Mouse (Mus musculus) embryonic facial prominence, embryonic 12.5 days (tissue): ENCODE data around the gene Ugt1a10. TPM values are rescaled to one million over a fixed set of nuclear protein-coding genes. Genes with fewer than 3 reads are reported as not detected.

Experiments
- ATAC-seq: fragments of 200-750 bp; cut with Nextera tagmentation; 2 replicates; pipeline ENCODE4 v1.8.0; 2017; ENCODE audit not compliant: insufficient number of reproducible peaks, insufficient read depth, low FRiP score, low TSS enrichment
- H3K27ac ChIP-seq: fragments of 300-500 bp; sonication (generic); 2 replicates; pipeline ENCODE4 v1.5.1; 2016; ENCODE audit warnings: mild to moderate bottlenecking
- H3K27me3 ChIP-seq: fragments of 300-500 bp; sonication (generic); 2 replicates; pipeline ENCODE4 v1.6.1; 2016; ENCODE audit warnings: mild to moderate bottlenecking, moderate library complexity
- H3K36me3 ChIP-seq: fragments of 300-500 bp; sonication (generic); 2 replicates; pipeline ENCODE4 v1.6.1; 2016; ENCODE audit warnings: mild to moderate bottlenecking
- H3K4me1 ChIP-seq: fragments of 300-500 bp; sonication (generic); 2 replicates; pipeline ENCODE4 v1.6.1; 2016
- H3K4me2 ChIP-seq: fragments of 300-500 bp; sonication (generic); replicated peaks from 2 replicates; pipeline ENCODE4 v1.6.1; 2016; ENCODE audit warnings: mild to moderate bottlenecking, moderate library complexity
- H3K4me3 ChIP-seq: fragments of 300-500 bp; sonication (generic); 2 replicates; pipeline ENCODE4 v1.5.1; 2016; ENCODE audit warnings: mild to moderate bottlenecking
- H3K9ac ChIP-seq: fragments of 300-500 bp; sonication (generic); 2 replicates; pipeline ENCODE4 v1.6.1; 2016; ENCODE audit warnings: mild to moderate bottlenecking, moderate library complexity
- H3K9me3 ChIP-seq: fragments of 300-500 bp; sonication (generic); 2 replicates; pipeline ENCODE4 v1.6.1; 2016; ENCODE audit warnings: mild to moderate bottlenecking, moderate library complexity
- WGBS: fragments of 180-500 bp; shearing (Covaris S2); methylation state at CpG from one replicate; pipeline ENCODE4 v1.1.7; 2016; 5-methylcytosine and 5-hydroxymethylcytosine counted together
- polyA plus RNA-seq: library from polyadenylated mRNA; unstranded; fragments of >200 nt; fragmentation: Nextera tagmentation; extraction: Ambion mirVana; gene quantifications from 2 replicates; pipeline ENCODE4 v1.2.1, GENCODE M21; 2016

The Ugt1a10 gene
- polyA plus RNA-seq, 1 experiment from 2014 or later = not detected

DNA sequence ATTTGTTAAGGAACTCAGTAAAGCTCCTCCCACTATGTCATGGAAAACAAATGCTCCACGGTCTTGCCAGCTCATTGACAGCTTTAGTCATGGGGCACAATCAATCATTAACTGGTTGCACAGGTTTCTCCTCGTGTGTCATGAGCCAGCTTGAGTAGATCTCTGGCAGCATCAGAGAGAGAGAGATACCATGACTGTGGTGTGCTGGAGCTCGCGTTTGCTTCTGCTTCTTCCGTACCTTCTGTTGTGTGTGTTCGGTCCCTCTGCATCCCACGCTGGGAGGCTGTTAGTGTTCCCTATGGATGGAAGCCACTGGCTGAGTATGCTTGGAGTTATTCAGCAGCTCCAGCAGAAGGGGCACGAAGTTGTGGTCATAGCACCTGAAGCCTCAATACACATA is 156.6 kb downstream of the Ugt1a10 start, which contains the start of gene Ugt1a1:
TSS of gene Ugt1a1 (plus strand) at position 148 of the 400 bp plus-strand sequence.
- no peaks in the 10 kb centered on the region for H3K27me3 ChIP-seq
- no peak within 1 kb of the TSS for H3K4me3 ChIP-seq
- no peak within 1 kb of the TSS for H3K9ac ChIP-seq
- no peak within 1 kb of the TSS for H3K27ac ChIP-seq
- peak; percentile 1; the same call in 1 of the 2 replicates for ATAC-seq
- WGBS = 67% methylated on average over 8 of the region's 8 CpGs
- H3K4me1 ChIP-seq = no peaks in the 10 kb centered on the region
- H3K9me3 ChIP-seq = peaks cover 51% of the 10 kb centered on the region
- H3K4me2 ChIP-seq = no peak within 1 kb of the TSS
- H3K36me3 ChIP-seq = no peaks in the 10 kb centered on the region

DNA sequence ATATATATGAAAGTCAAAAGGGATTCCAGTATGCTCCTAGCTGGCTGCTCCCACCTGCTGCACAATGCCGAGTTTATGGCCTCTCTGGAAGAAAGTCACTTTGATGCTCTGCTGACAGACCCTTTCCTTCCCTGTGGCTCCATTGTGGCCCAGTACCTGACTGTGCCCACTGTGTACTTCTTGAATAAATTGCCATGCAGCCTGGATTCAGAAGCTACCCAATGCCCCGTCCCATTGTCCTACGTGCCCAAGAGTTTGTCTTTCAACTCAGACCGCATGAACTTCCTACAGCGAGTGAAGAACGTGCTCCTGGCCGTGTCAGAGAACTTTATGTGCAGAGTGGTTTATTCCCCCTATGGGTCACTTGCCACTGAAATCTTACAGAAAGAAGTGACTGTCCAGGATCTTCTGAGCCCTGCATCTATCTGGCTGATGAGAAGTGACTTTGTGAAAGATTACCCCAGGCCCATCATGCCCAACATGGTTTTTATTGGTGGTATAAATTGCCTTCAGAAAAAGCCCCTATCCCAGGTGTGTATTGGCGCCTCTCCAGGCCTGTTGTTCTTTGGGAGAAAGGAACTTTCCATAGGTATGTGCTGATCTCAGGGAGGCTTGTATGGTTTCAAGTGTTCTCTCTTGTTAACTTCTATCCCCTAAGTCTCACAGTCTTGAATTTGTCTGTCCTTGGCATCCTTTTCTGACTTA is 157.3 kb downstream of the Ugt1a10 start:
- H3K27ac ChIP-seq = no peak overlapping the region
- peaks cover 57% of the 10 kb centered on the region for H3K9me3 ChIP-seq
- no peaks in the 10 kb centered on the region for H3K4me1 ChIP-seq
- 62% methylated on average over 8 of the region's 8 CpGs for WGBS
- no peaks in the 10 kb centered on the region for H3K36me3 ChIP-seq
- H3K4me2 ChIP-seq = no peak overlapping the region
- H3K4me3 ChIP-seq = no peak overlapping the region
- no peak; the same call in 1 of the 2 replicates for ATAC-seq
- H3K9ac ChIP-seq = no peak overlapping the region
- H3K27me3 ChIP-seq = no peaks in the 10 kb centered on the region

DNA sequence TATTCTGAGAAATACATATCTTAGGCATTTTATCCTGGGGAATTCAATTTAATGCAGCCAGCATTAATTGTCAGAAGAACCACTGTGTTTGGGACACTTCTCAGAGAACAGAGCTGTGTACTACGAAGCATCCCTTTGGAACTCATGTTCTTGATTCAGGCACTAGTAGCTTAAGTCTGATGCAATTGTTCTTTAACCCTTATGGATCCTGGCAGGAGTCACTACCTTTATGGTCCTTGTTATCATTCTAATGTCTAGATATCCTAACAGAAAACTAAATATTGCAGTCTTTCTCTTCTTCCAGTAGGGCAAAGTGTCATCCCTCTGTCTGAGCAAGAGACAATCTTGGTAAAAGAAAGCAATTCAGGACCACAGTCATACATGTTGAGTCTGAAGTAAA is 157.9 kb downstream of the Ugt1a10 start:
- Histone ChIP-seq H3K27me3 (no peaks in the 10 kb centered on the region), H3K9me3 (peaks cover 60% of the 10 kb centered on the region), H3K9ac (no peak overlapping the region), H3K36me3 (no peaks in the 10 kb centered on the region), H3K4me1 (no peaks in the 10 kb centered on the region), H3K4me3 (no peak overlapping the region), H3K27ac (no peak overlapping the region), H3K4me2 (no peak overlapping the region)
- WGBS = 75% methylated on average over 1 of the region's 1 CpGs
- no peak for ATAC-seq

DNA sequence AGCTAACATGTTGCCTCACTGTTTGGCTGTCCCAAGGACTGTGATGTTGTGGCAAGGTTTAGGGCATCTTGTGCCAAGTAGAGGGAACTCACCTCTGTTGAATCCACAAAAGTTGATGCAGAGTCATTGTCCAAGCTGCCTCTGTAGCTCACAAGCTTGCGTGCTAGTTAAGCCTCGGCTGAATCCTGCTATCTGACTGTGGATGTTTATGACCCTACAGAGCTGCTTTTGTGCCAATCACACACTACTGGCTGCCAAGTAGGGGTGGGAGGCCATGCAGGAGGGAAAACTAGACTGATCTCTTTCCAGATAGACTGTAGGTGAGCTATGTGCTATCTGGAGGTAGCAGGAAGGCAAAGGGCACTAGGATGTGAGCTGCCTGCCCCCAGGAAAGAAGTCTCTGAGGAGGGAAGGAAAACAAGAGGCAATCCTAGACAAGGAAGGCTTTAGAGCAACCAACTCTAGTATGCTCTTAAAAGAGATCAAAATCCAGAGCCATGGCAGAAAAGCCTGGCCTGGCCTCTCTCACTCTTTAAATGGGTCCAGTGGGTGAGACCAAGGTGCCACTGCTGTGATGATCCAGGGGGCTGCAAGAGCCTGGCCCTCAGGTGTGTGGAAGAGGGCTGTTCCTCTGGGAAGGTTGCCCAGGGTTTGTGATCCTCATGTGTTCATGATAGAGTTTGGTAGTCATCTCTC is 158.7 kb downstream of the Ugt1a10 start:
- WGBS = 81% methylated on average over 2 of the region's 2 CpGs
- ATAC-seq = no peak
- no peak overlapping the region for H3K9ac ChIP-seq
- no peak overlapping the region for H3K27ac ChIP-seq
- H3K4me3 ChIP-seq = no peak overlapping the region
- H3K9me3 ChIP-seq = peaks cover 60% of the 10 kb centered on the region
- H3K36me3 ChIP-seq = no peaks in the 10 kb centered on the region
- no peak overlapping the region for H3K4me2 ChIP-seq
- H3K27me3 ChIP-seq = no peaks in the 10 kb centered on the region
- no peaks in the 10 kb centered on the region for H3K4me1 ChIP-seq

DNA sequence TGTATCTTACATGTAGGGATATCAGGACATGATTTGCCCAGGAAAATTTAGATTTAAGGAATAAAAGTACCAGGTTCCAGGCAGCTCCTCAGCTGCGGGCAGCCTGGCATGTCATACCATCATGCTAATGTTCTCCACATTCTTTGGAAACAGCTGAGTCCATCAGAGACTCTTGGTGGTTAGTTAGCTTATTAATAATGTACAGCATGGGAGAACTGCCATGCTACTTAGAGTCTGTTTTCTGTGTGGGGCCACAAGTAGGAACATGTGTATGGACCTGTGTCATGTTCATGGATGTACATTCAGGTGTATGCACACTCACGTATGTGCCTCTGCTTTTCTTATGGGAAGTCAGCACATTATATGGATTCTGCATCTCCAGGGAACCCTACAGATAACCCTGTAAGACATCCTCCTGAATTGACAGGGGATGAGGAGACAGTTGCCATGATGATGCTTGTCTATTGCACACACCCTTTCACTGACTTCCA is 159.3 kb downstream of the Ugt1a10 start:
- Histone ChIP-seq H3K27ac (no peak overlapping the region), H3K36me3 (no peaks in the 10 kb centered on the region), H3K4me1 (no peaks in the 10 kb centered on the region), H3K9ac (no peak overlapping the region), H3K4me3 (no peak overlapping the region), H3K27me3 (no peaks in the 10 kb centered on the region), H3K4me2 (no peak overlapping the region), H3K9me3 (peaks cover 60% of the 10 kb centered on the region)
- no peak for ATAC-seq
- WGBS = 78% methylated on average over 2 of the region's 2 CpGs

DNA sequence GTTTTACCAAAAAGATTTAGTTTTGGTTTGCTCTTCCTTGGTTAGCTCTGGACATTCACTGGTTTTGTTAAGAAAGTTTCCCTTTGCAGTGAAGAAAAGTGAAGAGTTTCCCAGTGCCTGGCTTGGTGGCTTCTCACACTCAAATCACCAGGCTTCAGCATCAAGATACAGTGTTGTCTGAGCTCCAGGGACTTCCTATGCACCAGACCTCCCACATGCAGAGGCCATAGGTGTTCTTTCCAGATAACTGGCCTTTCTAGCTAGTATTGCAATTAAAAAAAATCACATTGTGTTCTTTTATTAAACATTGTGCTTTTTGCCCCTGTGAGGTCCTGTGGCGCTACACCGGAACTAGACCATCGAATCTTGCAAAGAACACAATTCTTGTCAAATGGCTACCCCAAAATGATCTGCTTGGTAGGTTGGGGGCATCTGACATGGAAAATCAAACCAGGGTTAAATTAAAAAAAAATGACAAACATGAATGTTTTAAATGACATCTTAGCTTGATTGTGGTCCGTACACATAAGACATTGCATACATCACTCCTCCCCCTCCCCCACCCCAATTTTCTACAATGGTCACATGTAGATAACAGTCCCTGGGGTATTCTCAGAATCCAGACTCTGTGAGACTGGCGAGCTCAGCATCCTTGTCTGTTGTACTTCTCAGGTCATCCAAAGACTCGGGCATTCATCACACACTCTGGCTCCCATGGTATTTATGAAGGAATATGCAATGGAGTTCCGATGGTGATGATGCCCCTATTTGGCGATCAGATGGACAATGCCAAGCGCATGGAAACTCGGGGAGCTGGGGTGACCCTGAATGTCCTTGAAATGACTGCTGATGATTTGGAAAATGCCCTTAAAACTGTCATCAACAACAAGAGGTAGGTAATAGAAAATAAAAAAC is 160.5 kb downstream of the Ugt1a10 start:
- Histone ChIP-seq H3K27me3 (no peaks in the 10 kb centered on the region), H3K4me3 (no peak overlapping the region), H3K4me2 (no peak overlapping the region), H3K9me3 (peaks cover 60% of the 10 kb centered on the region), H3K9ac (no peak overlapping the region), H3K27ac (no peak overlapping the region), H3K36me3 (no peaks in the 10 kb centered on the region), H3K4me1 (no peaks in the 10 kb centered on the region)
- ATAC-seq = no peak
- WGBS = 69% methylated on average over 10 of the region's 10 CpGs

DNA sequence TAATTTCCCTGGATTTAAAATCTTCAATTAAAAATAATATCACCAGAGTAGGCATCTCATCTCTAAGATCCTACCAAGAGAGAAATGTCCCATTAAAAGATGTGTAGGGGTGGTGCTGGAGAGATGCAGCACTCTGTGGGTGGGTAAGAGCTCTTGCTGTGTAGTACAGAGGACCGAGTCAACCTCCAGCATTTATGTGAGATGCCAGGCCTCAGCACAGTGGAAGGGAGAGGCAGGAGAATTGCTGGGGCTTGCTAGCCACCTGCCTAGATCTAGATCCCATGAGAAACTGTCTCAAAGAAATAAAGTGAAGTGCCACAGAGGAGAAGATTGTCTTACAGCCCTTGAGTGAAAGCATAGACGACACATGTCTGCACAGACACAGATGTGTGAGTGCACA is 161.4 kb downstream of the Ugt1a10 start:
- Histone ChIP-seq H3K9me3 (peaks cover 56% of the 10 kb centered on the region), H3K27ac (no peak overlapping the region), H3K4me2 (no peak overlapping the region), H3K4me3 (no peak overlapping the region), H3K36me3 (no peaks in the 10 kb centered on the region), H3K4me1 (no peaks in the 10 kb centered on the region), H3K27me3 (no peaks in the 10 kb centered on the region), H3K9ac (no peak overlapping the region)
- 52% methylated on average over 2 of the region's 2 CpGs for WGBS
- ATAC-seq = no peak

DNA sequence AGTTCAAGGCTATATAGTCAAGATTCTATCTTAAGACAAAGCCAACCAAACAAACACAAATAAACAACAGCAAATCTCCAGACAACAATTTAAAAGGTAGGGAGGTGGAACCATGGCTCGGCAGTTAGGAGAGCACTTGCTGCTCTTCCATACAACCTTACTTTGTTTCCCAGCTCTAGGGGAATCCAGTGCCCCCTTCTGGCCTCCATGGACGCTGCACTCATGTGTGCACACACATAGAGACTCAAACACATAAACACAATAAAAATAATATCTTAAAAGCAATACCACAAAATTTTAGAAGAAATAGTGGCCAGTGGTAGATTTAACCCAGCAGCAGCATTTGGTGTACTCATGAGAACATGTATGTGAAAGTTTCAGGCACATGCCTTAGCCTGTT is 162.0 kb downstream of the Ugt1a10 start:
- 58% methylated on average over 2 of the region's 2 CpGs for WGBS
- Histone ChIP-seq H3K9ac (no peak overlapping the region), H3K4me2 (no peak overlapping the region), H3K4me1 (no peaks in the 10 kb centered on the region), H3K9me3 (peaks cover 50% of the 10 kb centered on the region), H3K36me3 (no peaks in the 10 kb centered on the region), H3K4me3 (no peak overlapping the region), H3K27ac (no peak overlapping the region), H3K27me3 (no peaks in the 10 kb centered on the region)
- ATAC-seq = no peak

DNA sequence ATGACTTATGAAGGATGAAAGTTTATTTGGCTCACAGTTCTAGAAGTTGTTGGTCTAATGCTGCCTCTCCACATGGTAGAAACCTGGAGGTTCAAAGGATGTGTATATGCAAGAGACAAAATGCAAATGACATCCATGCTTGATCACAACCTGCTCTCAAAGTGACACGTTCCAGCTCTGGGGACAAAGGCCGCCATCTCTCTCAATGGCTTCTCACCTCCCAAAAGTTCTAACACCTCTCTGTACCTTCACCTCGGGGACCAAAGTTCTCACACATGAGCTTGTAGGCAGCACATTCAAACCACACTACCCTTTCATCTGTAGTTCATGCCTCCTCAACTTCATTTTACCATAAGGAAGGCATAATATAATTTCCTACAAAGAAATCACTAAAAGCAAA is 162.4 kb downstream of the Ugt1a10 start:
- no peaks in the 10 kb centered on the region for H3K27me3 ChIP-seq
- no peak for ATAC-seq
- 40% methylated on average over 3 of the region's 3 CpGs for WGBS

DNA sequence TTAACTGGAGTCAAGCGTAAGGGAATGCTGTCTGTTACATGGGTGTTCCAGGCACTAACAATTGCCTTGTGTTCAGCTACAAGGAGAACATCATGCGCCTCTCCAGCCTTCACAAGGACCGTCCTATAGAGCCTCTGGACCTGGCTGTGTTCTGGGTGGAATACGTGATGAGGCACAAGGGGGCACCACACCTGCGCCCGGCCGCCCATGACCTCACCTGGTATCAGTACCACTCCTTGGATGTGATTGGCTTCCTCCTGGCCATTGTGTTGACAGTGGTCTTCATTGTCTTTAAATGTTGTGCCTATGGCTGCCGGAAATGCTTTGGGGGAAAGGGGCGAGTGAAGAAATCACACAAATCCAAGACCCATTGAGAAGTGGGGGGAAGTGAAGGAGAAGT is 162.9 kb downstream of the Ugt1a10 start:
- Histone ChIP-seq H3K4me2 (no peak overlapping the region), H3K9me3 (peaks cover 41% of the 10 kb centered on the region), H3K27ac (no peak overlapping the region), H3K4me1 (no peaks in the 10 kb centered on the region), H3K27me3 (no peaks in the 10 kb centered on the region), H3K36me3 (no peaks in the 10 kb centered on the region), H3K4me3 (no peak overlapping the region), H3K9ac (no peak overlapping the region)
- no peak for ATAC-seq
- WGBS = 74% methylated on average over 9 of the region's 9 CpGs

More for the DNA sequence above, 162.4 kb downstream of the Ugt1a10 start:
- Histone ChIP-seq H3K27ac (no peak overlapping the region), H3K36me3 (no peaks in the 10 kb centered on the region), H3K9me3 (peaks cover 46% of the 10 kb centered on the region), H3K4me2 (no peak overlapping the region), H3K4me1 (no peaks in the 10 kb centered on the region), H3K9ac (no peak overlapping the region), H3K4me3 (no peak overlapping the region)

DNA sequence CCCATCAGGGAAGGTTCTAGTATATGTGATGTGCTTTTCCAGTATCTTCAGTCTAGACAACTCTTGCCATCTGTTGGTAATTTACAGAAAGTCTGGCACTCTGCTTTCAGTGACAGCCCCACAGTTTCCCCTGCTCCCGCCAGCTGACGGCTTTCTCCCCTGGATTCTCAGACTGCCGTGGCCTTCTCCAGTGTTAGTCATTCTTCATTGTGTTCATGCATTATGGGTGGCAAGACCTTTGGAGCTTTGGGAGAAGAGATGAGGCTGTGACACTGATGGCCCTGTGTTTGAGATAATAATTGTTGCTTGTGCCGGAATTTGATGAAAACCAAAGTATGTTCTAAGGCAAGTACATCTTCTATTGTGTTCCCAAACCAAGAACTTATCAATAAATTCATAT is 163.4 kb downstream of the Ugt1a10 start:
- Histone ChIP-seq H3K4me1 (no peaks in the 10 kb centered on the region), H3K4me3 (no peak overlapping the region), H3K27me3 (no peaks in the 10 kb centered on the region), H3K27ac (no peak overlapping the region), H3K4me2 (no peak overlapping the region), H3K36me3 (no peaks in the 10 kb centered on the region), H3K9ac (no peak overlapping the region), H3K9me3 (peaks cover 36% of the 10 kb centered on the region)
- no peak for ATAC-seq
- WGBS = 47% methylated on average over 4 of the region's 4 CpGs
